Mouse (Mus musculus) liver, embryonic 15.5 days (tissue): ENCODE data around the gene BC016579. TPM values are rescaled to one million over a fixed set of nuclear protein-coding genes. Genes with fewer than 3 reads are reported as not detected.

Experiments used
- ATAC-seq: fragments of 200-750 bp; cut with Nextera tagmentation; 2 replicates; pipeline ENCODE4 v1.8.0; 2017; ENCODE audit warnings: moderate number of reproducible peaks, mild to moderate bottlenecking, moderate library complexity; ENCODE audit not compliant: insufficient read depth
- H3K27ac ChIP-seq: fragments of 300-500 bp; sonication (generic); replicated peaks from 2 replicates; pipeline ENCODE4 v1.5.1; 2015; ENCODE audit warnings: mild to moderate bottlenecking, inconsistent platforms
- H3K27me3 ChIP-seq: fragments of 300-500 bp; sonication (generic); 2 replicates; pipeline ENCODE4 v1.6.1; 2015; ENCODE audit warnings: mild to moderate bottlenecking, inconsistent platforms
- H3K36me3 ChIP-seq: fragments of 300-500 bp; sonication (generic); replicated peaks from 2 replicates; pipeline ENCODE4 v1.6.1; 2015; ENCODE audit warnings: moderate library complexity, mild to moderate bottlenecking, inconsistent platforms
- H3K4me1 ChIP-seq: fragments of 300-500 bp; sonication (generic); replicated peaks from 2 replicates; pipeline ENCODE4 v1.6.1; 2015; ENCODE audit warnings: inconsistent platforms
- H3K4me2 ChIP-seq: fragments of 300-500 bp; sonication (generic); 2 replicates; pipeline ENCODE4 v1.6.1; 2015; ENCODE audit warnings: moderate library complexity, mild to moderate bottlenecking, inconsistent platforms
- H3K4me3 ChIP-seq: fragments of 300-500 bp; sonication (generic); replicated peaks from 2 replicates; pipeline ENCODE4 v1.5.1; 2015; ENCODE audit warnings: mild to moderate bottlenecking, inconsistent platforms
- H3K9ac ChIP-seq: fragments of 300-500 bp; sonication (generic); 2 replicates; pipeline ENCODE4 v1.6.1; 2015; ENCODE audit warnings: moderate library complexity, mild to moderate bottlenecking, inconsistent platforms
- H3K9me3 ChIP-seq: fragments of 300-500 bp; sonication (generic); replicated peaks from 2 replicates; pipeline ENCODE4 v1.6.1; 2016; ENCODE audit warnings: inconsistent platforms
- WGBS: fragments of 180-500 bp; shearing (Covaris S2); methylation state at CpG from one replicate; pipeline ENCODE4 v1.1.7; 2015; ENCODE audit warnings: mixed read lengths; ENCODE audit not compliant: insufficient replicate concordance; 5-methylcytosine and 5-hydroxymethylcytosine counted together
- polyA plus RNA-seq: library from polyadenylated mRNA; unstranded; fragments of >200 nt; fragmentation: Nextera tagmentation; extraction: Ambion mirVana; gene quantifications from 2 replicates; pipeline ENCODE4 v1.2.1, GENCODE M21; 2015

The BC016579 gene
- polyA plus RNA-seq, 1 experiment from 2014 or later: 0.14 TPM

DNA sequence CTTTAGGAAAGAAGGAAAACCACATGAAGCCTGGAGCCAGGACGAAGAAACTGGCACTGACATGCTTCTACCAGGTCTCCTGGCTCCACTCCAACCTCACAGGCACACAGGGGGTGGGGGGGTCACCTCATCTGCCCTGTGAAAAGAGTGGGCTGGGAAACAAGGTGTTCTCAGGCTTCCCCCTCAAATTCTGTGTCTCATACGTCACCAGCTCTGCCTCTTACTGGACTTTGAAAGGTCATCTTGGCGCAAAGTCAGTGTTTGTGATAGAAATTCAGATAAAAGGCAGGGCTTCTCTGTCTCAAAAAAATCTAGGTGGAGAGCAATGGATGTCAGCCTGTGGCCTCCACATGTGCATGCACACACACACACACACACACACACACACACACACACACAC, 12.6 kb downstream of the BC016579 start:
- no peaks in the 10 kb centered on the region for H3K9me3 ChIP-seq
- H3K27me3 ChIP-seq: no peaks in the 10 kb centered on the region
- H3K36me3 ChIP-seq: no peaks in the 10 kb centered on the region
- no peak overlapping the region for H3K27ac ChIP-seq
- H3K4me3 ChIP-seq: no peak overlapping the region
- WGBS: 56% methylated on average over 3 of the region's 3 CpGs
- no peaks in the 10 kb centered on the region for H3K4me1 ChIP-seq
- H3K4me2 ChIP-seq: no peak overlapping the region
- H3K9ac ChIP-seq: no peak overlapping the region
- ATAC-seq: no peak

DNA sequence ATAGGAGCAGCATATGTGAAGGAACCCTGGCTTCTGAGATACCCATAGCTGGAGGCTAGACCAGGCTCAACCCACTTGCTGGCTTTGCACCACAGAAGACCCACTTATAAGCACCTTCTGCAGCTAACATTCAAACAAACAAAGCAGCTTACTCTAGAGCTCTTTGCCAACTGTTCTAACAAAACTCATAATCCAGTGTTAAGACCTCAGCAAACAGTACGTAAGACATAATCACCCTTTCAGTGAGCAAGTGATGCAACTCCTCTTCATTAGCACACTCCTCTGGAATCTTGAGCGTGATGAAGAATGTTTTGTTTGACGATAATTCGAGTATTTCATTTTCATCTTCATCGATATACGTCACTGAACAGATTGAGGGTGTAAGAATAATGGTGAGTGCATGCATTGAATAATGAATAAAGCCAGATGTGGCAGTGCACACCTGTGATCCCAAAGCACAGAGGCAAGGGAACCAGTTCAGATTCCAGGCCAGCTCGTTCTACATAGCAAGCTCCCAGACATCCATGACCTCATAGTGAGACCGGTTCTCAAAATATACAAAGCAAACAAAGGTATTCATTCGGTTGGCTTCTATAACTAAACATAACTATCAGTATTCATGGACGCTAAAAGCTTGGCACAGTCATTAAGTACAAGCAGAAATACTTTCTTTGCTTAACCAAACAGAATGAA, 13.7 kb downstream of the BC016579 start:
- Histone ChIP-seq H3K27ac (no peak overlapping the region), H3K4me2 (no peak overlapping the region), H3K4me1 (no peaks in the 10 kb centered on the region), H3K27me3 (no peaks in the 10 kb centered on the region), H3K9me3 (no peaks in the 10 kb centered on the region), H3K9ac (no peak overlapping the region), H3K4me3 (no peak overlapping the region), H3K36me3 (no peaks in the 10 kb centered on the region)
- 71% methylated on average over 10 of the region's 10 CpGs for WGBS
- no peak for ATAC-seq

DNA sequence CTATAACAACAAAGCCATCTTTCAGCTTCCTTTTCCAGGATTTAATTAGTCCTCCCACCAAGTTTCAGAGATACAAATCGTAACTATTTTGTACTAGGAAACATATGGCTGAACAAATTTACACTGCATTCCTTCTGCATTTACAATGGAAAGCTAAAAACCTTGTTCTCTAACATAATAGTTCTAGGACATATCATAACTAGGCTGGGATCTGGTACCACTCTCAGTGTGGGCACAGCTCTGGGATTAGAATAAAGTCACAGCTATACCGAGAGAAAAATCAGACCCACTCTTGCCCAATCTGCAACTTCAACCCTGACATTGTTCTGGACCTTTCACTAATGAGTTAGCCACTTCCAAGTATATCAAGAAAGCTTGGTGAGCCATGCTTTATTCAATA, 18.0 kb downstream of the BC016579 start:
- Histone ChIP-seq H3K27me3 (no peaks in the 10 kb centered on the region), H3K4me2 (no peak overlapping the region), H3K9ac (no peak overlapping the region), H3K27ac (no peak overlapping the region), H3K4me3 (no peak overlapping the region), H3K4me1 (no peaks in the 10 kb centered on the region), H3K36me3 (no peaks in the 10 kb centered on the region), H3K9me3 (no peaks in the 10 kb centered on the region)
- WGBS: 58% methylated on average over 2 of the region's 2 CpGs
- no peak for ATAC-seq

DNA sequence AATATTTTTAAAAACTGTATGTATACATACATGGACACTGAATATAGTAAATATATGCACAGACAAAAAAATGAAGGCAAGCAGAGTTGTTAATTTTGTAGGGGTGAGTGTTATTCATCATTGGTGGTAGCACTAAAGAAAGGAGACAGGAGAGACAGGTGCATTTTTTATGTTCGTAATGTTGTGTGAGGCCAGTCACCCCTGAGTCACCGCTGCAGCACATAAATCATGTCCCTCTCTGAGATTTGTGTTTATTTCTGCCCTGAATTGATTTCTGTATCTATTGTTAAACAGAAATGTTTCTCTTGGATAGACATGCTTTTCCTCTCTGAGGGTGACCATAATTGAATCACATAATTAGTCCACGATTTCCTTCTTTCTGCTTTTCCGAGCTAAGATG, 21.4 kb downstream of the BC016579 start:
- H3K4me1 ChIP-seq: no peaks in the 10 kb centered on the region
- ATAC-seq: no peak
- WGBS: 74% methylated on average over 4 of the region's 4 CpGs

DNA sequence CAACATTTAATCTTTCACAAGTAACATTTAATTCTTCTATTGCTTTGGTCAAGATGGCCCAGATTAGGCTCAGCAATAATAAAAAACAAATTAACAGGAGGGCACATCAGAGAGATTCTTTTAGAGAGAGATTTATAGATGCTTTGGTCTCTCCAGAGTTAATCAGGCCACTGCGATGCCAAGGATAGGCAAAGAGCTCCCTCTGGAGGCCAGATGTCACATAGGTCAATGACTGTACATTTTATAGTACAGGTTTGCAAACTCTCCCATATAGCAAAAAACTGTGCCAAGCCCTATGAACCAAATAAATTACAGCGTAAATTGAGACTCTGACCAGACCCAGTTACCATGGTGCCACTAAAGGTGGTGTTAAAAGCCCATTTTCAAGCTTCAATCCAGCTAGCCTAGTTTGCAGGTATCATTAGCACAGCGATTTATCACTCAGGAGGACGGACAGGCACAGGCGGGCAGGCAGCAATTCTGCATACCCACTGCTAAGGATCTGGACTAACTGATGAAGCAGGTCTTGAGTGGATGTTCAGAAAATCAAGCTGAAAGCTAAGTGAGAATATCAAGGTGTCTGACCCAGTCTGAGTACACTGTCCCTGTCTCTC, 23.4 kb downstream of the BC016579 start:
- H3K27ac ChIP-seq: no peak overlapping the region
- 45% methylated on average over 5 of the region's 5 CpGs for WGBS
- H3K9me3 ChIP-seq: no peaks in the 10 kb centered on the region
- no peak overlapping the region for H3K4me2 ChIP-seq
- H3K36me3 ChIP-seq: no peaks in the 10 kb centered on the region
- no peak for ATAC-seq
- H3K9ac ChIP-seq: no peak overlapping the region
- no peaks in the 10 kb centered on the region for H3K27me3 ChIP-seq
- no peaks in the 10 kb centered on the region for H3K4me1 ChIP-seq
- H3K4me3 ChIP-seq: no peak overlapping the region

More for the DNA sequence above, 21.4 kb downstream of the BC016579 start:
- no peak overlapping the region for H3K9ac ChIP-seq
- H3K4me3 ChIP-seq: no peak overlapping the region
- H3K27me3 ChIP-seq: no peaks in the 10 kb centered on the region
- no peaks in the 10 kb centered on the region for H3K9me3 ChIP-seq
- no peak overlapping the region for H3K4me2 ChIP-seq
- H3K36me3 ChIP-seq: no peaks in the 10 kb centered on the region
- no peak overlapping the region for H3K27ac ChIP-seq

DNA sequence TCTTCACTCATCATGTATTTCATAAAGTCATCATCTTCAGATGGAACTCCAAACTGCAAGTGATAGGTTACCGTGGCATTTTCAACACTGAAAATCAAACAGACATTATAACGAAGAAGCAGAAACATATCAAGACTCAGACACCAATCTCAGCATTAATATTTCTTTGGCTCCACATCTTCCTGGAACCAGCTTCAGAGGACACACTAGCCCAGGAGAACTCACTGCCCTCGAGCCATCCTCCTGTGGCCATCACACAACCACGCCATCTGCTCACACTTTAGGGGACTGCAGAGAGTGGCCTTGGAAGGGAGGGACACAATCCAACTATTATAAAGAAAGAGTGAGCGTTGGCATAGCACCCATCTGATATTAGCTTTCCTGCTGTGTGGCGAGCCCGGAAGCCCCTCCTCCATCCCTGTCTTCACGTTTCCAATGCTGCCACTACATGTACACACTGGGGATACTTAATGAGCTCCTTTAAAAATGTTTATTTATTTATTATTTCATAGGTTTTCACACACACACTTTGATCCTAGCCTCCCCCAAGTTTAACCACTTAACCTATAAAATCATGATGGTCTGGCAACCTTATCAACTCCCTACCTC, 24.3 kb downstream of the BC016579 start:
- Histone ChIP-seq H3K9me3 (no peaks in the 10 kb centered on the region), H3K36me3 (no peaks in the 10 kb centered on the region), H3K27ac (no peak overlapping the region), H3K4me2 (no peak overlapping the region), H3K4me3 (no peak overlapping the region), H3K27me3 (no peaks in the 10 kb centered on the region), H3K4me1 (no peaks in the 10 kb centered on the region), H3K9ac (no peak overlapping the region)
- ATAC-seq: no peak
- WGBS: 60% methylated on average over 8 of the region's 8 CpGs

DNA sequence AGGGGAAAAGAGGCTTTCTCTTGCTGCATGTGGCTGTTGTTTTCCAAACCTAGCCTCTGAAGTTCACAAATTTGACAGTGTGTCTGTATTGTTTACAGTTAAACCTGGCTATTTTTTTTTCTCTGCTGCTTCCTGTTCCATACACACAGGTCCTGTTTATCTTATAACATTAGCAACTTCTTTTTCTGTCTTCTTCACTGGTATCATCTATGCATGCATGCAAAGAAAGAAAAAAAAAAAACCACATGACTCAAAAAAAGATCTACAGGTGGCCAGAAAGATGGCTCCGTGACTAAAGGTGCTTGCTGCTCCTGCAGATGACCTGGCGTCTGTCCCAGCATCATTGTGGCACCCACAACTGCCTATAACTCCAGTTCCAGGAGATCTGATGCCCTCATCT, 28.5 kb downstream of the BC016579 start:
- H3K27me3 ChIP-seq: no peaks in the 10 kb centered on the region
- no peak overlapping the region for H3K4me3 ChIP-seq
- H3K4me2 ChIP-seq: no peak overlapping the region
- WGBS: 40% methylated on average over 2 of the region's 2 CpGs
- H3K9me3 ChIP-seq: no peaks in the 10 kb centered on the region
- no peaks in the 10 kb centered on the region for H3K36me3 ChIP-seq
- no peak for ATAC-seq
- no peak overlapping the region for H3K9ac ChIP-seq
- H3K27ac ChIP-seq: no peak overlapping the region
- no peaks in the 10 kb centered on the region; the same call in 1 of the 2 replicates for H3K4me1 ChIP-seq

DNA sequence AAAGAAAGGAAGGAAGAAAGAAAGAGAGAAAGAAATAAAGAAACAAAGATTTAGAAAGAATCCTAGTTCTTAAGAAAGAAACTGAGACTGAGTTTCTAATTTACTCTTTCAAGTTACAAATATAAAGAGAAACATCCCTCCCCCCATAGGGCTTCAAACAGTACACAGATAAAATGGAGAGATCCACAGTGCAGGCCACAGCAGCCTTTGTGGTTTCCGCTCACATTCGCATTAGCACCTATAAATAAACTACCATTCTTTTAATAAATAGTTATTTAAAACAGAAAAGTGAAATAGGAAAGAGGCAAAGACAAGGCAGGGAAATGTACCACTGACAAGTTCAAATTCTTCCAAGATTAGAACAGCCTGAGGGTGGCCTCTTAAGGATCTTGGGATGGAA, 29.1 kb downstream of the BC016579 start:
- no peaks in the 10 kb centered on the region for H3K9me3 ChIP-seq
- 20% methylated on average over 2 of the region's 2 CpGs for WGBS

DNA sequence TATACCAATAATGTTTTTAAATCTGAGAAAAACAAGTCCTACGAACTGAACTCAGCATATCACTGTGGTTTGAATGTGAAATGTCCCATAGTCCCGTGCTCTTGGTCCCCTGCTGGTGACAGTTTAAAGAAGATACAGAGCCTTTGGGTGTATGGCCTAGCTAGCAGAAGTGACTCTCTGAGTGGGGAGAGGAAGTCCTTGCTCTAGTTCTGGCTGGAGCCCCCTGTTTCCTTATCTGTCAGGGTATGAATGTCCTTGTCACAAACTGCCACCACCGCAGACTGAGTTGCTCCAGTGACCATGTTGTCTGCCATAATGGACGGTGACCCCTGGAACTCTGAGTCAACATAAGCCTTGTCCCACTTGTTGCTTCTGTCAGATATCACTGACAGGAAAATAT, 30.6 kb downstream of the BC016579 start:
- H3K4me3 ChIP-seq: no peak overlapping the region
- peaks cover 4% of the 10 kb centered on the region for H3K4me1 ChIP-seq
- no peak overlapping the region for H3K9ac ChIP-seq
- H3K27me3 ChIP-seq: no peaks in the 10 kb centered on the region
- no peak overlapping the region for H3K27ac ChIP-seq
- no peaks in the 10 kb centered on the region for H3K36me3 ChIP-seq
- H3K9me3 ChIP-seq: no peaks in the 10 kb centered on the region
- H3K4me2 ChIP-seq: no peak overlapping the region
- ATAC-seq: no peak
- WGBS: 15% methylated on average over 4 of the region's 4 CpGs

More for the DNA sequence above, 29.1 kb downstream of the BC016579 start:
- Histone ChIP-seq H3K9ac (no peak overlapping the region), H3K4me2 (no peak overlapping the region), H3K4me3 (no peak overlapping the region), H3K27ac (no peak overlapping the region), H3K36me3 (no peaks in the 10 kb centered on the region), H3K27me3 (no peaks in the 10 kb centered on the region), H3K4me1 (peaks cover under 1% of the 10 kb centered on the region)
- ATAC-seq: no peak

DNA sequence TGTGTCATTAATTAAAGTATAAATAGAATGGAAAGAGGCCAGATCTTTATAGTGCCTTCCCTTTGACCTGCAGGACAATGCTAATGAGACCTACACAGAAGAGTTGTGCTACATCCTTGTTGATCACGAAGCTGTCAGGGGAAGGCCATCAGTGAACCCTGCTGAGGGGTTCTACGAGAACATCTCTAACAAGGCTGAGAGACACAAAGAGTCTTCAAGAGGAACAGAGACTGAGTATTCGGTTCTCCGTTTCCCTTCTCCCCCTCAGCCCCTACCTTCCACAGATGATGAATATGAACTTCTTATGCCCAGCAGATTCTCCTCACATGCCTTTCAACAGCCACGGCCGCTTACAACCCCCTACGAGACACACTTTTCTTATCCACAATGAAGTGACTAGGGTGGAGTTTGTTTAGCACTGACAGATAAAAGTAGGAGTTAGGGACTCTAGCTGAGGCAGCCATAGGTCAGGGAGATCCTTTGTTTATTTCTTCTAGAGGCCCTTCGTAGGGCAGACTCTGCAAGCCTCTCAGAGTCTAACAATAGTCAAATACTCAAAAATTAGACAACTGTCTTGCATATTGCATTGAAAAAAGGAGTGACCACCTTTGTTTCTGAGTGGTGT, 34.0 kb downstream of the BC016579 start:
- H3K4me3 ChIP-seq: no peak overlapping the region
- H3K36me3 ChIP-seq: no peaks in the 10 kb centered on the region
- ATAC-seq: 0 out of 2 replicates have a peak, but pooled peaks have one; percentile 44
- H3K27me3 ChIP-seq: no peaks in the 10 kb centered on the region
- no peak overlapping the region for H3K4me2 ChIP-seq
- 30% methylated on average over 8 of the region's 8 CpGs for WGBS
- H3K9me3 ChIP-seq: no peaks in the 10 kb centered on the region
- H3K9ac ChIP-seq: no peak overlapping the region
- H3K27ac ChIP-seq: no peak overlapping the region
- peaks cover 4% of the 10 kb centered on the region for H3K4me1 ChIP-seq

DNA sequence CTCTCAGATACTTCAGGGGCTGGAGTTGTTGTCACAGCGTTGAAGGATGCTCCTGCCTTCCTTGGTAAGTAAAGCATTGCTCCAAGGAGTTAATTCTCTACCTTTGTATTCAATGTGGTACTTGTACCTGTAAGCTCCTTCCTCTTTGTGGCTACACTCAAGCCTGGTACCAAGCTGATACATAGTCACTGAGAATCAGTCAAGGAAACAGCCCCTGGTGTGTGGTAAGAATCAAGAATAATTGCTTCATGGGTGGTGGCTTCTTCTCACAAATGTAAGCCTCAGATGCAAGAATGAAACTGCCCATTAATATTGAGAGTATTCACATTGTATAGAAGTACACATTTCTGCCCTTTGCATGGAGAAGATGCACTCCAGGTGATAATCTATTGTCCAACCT, 37.9 kb downstream of the BC016579 start:
- 66% methylated on average over 1 of the region's 1 CpGs for WGBS
- no peak for ATAC-seq
- H3K27ac ChIP-seq: no peak overlapping the region

More for the DNA sequence above, 37.9 kb downstream of the BC016579 start:
- Histone ChIP-seq H3K36me3 (no peaks in the 10 kb centered on the region), H3K4me1 (peaks cover 4% of the 10 kb centered on the region), H3K4me2 (no peak overlapping the region), H3K9me3 (no peaks in the 10 kb centered on the region), H3K4me3 (no peak overlapping the region), H3K9ac (no peak overlapping the region), H3K27me3 (no peaks in the 10 kb centered on the region)
